Mouse (Mus musculus) ES-Bruce4 (cell line): ENCODE measurements at regions not wholly inside any gene's neighbourhood (a gene's known extent, or its start where the extent isn't known, plus 50 kb on each side); places are given as distances from the start of the nearest gene placed in this dataset.

Experiments used
- CTCF ChIP-seq: IDR thresholded peaks from one replicate; pipeline ENCODE4 v1.8.1; 2011; ENCODE audit warnings: low read depth, low read length
- EP300 ChIP-seq: IDR thresholded peaks from 2 replicates; pipeline ENCODE4 v1.6.1; 2011; ENCODE audit warnings: low read depth, low read length; ENCODE audit not compliant: insufficient read depth

GRCm38 (mm10) chr14:102880658-102881083 lies 101.8 kb downstream of the Kctd12 start:
- TF ChIP-seq EP300 (no peak), CTCF (no peak)
